Mouse (Mus musculus) G1E (cell line): Measurements from ENCODE around the gene Nalcn.

Experiments used
- CTCF ChIP-seq: IDR thresholded peaks from 2 replicates; pipeline ENCODE4 v1.5.1; 2012; ENCODE audit warnings: low read depth, low read length, inconsistent platforms, mixed read lengths
- GATA1 ChIP-seq: IDR thresholded peaks from 2 replicates; pipeline ENCODE4 v1.6.1; 2012; ENCODE audit warnings: borderline replicate concordance, low read length, inconsistent platforms, mixed read lengths
- GATA2 ChIP-seq: IDR thresholded peaks from 2 replicates; pipeline ENCODE4 v1.6.1; 2012; ENCODE audit warnings: low read depth, low read length, inconsistent platforms, borderline replicate concordance
- POLR2AphosphoS5 ChIP-seq: IDR thresholded peaks from 2 replicates; pipeline ENCODE4 v1.6.1; 2012; ENCODE audit warnings: low read depth, low read length, inconsistent platforms; ENCODE audit not compliant: insufficient replicate concordance

- no peak for TF ChIP-seq CTCF
- no peak for TF ChIP-seq GATA1
- no peak for TF ChIP-seq GATA2
- TF ChIP-seq POLR2AphosphoS5 = no peak
Measured at GRCm38 (mm10) chr14:123488575-123489207, 138.3 kb downstream of the Nalcn start.
